Mouse (Mus musculus) adrenal gland, adult (tissue): ENCODE measurements around the gene Ptges3l.
A peak's percentile ranks its signal among the peaks of the same experiment; 100 is the strongest.
"Not testable (repeated sequence)": the region's sequence is repeated elsewhere in the genome, so short reads cannot be mapped to it uniquely, and the experiment has no call there.

Source experiments
- DNase-seq, 2 experiments: peaks; one replicate each; pipeline ENCODE4 v3.0.0; 2022 to 2023; ENCODE audit warnings: low spot score in 1 of 2; ENCODE audit not compliant: inconsistent age in 2 of 2

Gene Ptges3l

DNA sequence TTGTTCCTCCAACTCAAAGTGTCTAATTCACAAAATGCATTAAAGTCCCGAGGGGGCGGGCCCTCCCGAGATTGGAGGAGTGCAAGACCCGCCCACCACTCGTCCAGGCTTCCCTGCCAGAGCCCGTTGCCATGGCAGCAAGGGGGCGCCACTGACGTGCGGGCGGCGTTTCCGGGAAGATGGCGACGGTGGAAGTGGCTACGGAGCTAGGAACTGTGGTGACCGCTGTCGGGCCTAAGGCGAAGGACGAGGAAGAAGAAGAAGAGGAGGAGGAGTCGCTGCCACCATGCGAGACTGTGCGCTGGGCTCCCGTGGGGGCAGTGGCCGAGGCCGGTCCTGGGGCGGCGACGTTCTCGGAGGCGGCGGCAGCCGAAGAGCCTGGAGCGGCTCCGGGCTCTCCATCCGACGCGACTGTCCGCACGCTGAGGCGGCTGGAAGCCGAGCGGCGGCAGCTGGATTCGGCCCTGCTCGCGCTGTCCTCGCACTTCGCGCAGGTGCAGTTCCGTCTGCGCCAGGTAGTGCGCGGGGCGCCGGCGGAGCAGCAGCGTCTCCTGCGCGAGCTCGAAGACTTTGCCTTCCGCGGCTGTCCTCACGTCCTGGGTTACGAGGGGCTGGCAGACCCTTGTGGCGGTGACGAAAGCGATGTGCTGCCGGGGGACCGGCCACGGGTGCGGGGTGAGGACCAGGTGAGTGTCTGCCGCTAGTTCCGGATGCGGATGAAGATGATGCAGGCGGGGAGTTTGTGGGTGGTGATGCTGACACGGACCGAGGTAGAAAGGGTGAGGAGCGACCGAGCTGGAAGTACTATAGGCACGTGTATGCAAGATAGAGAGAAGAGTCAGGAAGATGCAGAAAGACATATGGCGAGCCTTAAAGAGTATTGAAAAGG lies at the start of gene Ptges3l, which contains the start of gene Rundc1:
Gene Ptges3l, minus strand, starts transcription at position 409 of the 889 bp plus-strand sequence.
Gene Rundc1, plus strand, starts transcription at position 161 of the 889 bp plus-strand sequence.
- peak; percentile 97 to 99 for DNase-seq

GRCm38 (mm10) chr11:101474298-101474697 lies 49.2 kb upstream of the Ptges3l start:
- DNase-seq: no peak

- DNase-seq: not testable (repeated sequence)
Observed at GRCm38 (mm10) chr11:101473686-101474085, 48.6 kb upstream of the Ptges3l start.

DNA sequence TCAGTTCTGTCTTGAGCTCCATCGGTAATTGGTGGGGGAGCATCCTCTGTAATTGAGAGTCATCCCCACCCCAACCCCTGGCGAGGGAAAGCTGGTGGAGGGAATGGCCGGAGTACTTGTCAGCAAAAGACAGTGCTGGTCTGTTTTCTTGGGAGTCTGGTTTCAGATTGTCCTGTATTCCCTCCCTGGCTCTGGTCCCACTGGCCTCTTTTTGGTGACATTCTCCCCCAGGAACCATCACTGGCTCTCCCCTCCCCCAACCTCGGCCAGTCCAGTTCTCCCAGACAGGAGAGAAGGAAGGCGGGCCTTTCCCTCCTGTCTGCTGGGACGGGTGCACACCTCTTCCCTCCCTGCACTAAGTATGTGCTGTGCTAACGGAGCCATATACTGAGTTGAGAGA lies 47.2 kb upstream of the Ptges3l start:
- no peak for DNase-seq

- peak in 1 of 2 experiments; percentile 21 for DNase-seq
Observed at GRCm38 (mm10) chr11:101471926-101472325, 46.8 kb upstream of the Ptges3l start.

DNA sequence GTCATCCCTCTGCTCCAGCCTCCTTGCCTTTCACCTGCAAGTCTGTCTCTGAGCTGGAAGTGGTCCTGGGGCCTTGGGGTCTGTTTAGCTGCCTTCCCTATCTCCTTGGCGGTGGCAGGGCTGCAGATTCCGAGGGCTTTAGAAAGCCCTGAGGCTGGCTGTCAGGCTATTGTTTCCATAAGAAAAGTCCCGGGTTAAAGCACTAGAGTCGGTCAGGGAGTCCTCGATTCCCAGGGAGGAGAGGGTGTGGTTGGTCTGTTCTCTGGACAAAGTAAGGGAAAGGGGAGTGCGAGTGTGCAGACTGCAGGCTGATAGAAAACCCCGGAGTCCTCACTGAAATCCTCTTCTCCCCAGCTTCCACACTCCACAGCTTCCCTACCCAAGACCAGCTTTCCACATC lies 45.1 kb upstream of the Ptges3l start:
- no peak for DNase-seq

- peak in 1 of 2 experiments; percentile 25 for DNase-seq
Observed at GRCm38 (mm10) chr11:101469155-101469554, 44.0 kb upstream of the Ptges3l start.

DNA sequence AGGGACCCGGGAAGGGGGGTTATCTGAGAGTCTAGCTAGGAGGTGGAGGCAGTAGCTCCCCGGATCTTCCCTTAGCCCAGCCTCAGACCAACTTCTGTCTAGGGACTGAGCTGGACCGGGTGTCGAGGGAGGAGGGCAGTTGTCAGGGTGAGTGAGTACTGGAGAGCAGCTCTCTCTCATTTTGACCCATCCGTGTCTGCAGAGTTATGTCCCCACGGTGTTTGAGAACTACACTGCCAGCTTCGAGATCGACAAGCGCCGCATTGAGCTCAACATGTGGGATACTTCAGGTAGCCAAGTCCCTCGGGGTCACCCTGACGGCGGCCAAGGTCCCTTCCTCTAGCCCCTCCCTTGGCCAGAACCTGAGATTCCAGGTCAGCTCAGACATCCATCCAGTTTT lies 43.6 kb upstream of the Ptges3l start:
- peak in 1 of 2 experiments; percentile 35 for DNase-seq

DNA sequence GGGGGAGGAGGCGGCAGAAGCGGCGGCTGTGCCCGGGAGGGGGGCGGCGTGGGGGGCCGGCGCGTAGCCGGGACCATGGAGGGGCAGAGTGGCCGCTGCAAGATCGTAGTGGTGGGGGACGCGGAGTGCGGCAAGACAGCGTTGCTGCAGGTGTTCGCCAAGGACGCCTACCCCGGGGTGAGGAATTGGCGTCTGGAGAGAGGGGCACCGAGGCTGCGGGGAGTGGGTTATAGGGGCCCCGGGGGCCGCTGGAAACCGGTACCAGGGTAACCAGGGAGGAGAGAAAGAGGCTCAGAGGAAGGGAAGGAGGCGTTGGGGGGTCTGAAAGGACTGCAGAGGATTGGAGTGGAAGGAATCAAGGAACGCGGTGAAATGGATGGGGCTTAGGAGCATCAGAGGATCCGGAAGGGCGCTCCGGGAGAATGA lies 43.1 kb upstream of the Ptges3l start:
- DNase-seq: no peak

DNA sequence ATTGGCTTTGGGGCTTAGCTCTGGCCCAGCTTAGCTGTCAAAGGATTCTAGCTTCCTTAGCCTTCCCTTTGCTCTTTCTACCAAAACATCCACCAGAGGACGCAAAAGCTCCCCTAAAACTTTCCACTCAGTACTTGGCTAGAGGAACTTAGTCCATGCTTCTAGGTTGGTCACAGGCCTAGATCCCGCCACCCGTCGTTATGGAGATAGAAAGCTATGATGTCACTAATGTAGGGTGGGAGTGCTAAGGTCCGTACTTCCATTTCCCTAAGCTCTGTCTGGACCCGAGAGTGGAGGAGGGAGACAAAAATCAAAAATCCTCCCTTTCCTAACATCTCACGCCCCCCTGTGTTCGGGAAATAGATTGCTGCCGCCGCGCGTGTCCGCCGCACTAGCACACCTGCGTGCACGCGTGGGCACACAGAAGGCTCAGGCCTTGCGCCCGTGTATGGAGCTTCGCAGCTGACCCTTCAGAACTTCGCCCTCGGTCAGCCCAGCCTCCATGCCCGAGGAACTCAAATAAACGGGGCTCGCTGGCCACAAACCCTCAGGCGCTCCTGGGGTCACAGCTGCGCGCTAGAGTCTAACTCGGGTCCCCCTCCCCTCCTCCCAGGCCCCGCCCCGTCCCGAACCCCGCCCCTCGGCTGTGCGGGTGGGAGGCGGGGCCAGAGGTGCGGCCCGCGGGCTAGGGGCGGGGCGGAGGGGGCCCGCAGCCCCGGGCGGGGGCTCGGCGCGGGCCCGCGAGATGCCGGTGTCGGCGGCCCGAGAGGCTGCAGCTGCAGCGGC lies 42.5 kb upstream of the Ptges3l start:
- DNase-seq: peak; percentile 82 to 93

- peak; percentile 35 to 48 for DNase-seq
Observed at GRCm38 (mm10) chr11:101466552-101466950, 41.4 kb upstream of the Ptges3l start.

- DNase-seq: peak; percentile 82 to 92
Observed at GRCm38 (mm10) chr11:101465869-101466551, 40.9 kb upstream of the Ptges3l start, which contains the start of gene Vat1. Gene Vat1 (minus strand): TSS chr11:101466230.

GRCm38 (mm10) chr11:101465101-101465868 lies 40.2 kb upstream of the Ptges3l start:
- peak; percentile 86 to 93 for DNase-seq

DNA sequence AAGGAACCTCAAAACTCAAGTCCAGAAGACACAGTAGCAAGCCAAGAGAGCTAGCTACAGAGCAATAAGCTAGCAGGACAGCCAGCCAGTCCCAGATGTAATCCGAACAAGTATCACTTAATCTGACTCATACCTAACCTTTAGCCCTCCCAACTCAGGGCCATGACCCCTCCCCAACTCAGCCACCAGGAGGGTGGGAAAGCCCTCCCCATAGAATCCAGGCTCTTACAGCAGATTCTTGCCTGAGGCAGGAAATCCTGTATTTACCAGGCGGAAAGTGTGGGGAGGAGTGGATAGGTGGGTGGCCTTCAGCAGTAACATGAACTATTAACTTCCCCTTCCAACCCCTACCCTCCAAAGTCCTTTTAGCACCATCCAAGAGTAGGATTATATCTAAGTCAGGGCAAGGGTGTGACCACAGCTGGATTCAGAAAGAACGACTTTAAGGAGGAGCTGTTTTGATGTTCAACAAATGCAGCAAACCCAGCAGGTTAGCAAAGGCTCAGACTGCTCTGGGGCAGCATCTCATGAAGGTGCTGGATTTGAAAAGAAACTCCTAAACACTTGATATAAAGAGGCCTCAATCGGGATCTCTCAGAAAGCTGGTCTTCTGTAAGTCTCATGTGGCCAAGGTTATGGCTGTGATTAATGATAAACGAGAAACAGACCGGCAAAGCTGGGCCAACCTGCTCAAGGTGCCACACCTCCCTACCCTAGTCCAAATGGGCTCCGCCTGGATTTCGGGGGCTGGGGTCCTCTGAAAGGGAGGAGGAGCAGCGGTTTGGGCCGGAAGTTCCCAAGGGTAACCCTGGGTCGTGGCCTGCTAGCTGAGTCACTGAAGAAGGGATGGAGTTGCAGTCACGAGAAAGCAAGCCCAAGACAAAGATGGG lies 39.3 kb upstream of the Ptges3l start, which contains the start of gene Rnd2:
Gene Rnd2, plus strand, starts transcription at position 789 of the 890 bp plus-strand sequence.
- peak; percentile 67 to 83 for DNase-seq

GRCm38 (mm10) chr11:101462583-101463440 lies 37.7 kb upstream of the Ptges3l start:
- peak; percentile 38 to 70 for DNase-seq

GRCm38 (mm10) chr11:101462141-101462540 lies 37.0 kb upstream of the Ptges3l start:
- DNase-seq: peak in 1 of 2 experiments; percentile 40

DNA sequence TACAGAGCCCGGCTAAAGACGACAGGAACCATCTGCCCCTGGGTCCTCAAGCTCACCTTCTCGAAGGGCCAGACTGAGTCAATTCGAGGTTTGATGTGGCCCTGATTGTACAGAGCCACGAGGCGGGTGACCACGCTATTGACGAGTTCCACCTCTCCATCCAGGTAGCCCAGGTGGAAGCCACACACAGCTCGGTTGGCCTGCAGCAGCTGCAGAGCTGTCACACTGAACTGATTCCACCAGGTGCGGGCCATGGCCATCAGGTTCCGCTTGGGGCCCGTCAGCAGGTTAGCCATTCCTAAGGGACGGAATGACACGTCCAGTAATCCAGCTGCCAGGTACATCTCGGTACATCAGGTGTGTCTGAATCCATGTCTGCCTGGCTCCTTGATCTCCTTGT lies 35.2 kb upstream of the Ptges3l start:
- DNase-seq: no peak

DNA sequence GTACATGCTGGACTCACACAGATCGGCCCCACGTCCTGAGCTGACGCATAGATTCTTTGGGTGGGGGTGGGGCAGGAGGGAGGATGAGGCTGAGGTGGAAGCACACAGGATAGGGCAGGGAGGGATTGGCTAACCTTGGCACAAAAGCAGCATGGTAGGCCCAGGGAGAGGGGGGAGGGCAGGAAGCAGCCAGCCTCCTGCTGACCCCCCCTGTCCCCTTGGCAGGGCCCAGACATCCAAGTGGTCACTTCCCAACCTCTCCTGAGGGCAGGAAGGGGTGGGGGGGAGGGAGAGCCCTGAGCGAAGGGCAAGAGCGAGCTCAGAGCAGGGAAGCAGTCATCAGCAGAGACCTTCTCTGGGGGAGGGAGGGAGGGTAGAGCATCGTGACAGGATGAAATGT lies 34.6 kb upstream of the Ptges3l start:
- DNase-seq: peak; percentile 43 to 52
